Mouse (Mus musculus): ENCODE results near the gene S100a2. TPM values are rescaled to one million over a fixed set of nuclear protein-coding genes. Genes with fewer than 3 reads are reported as not detected.

The S100a2 gene
- polyA plus RNA-seq, 1 experiment from 2014 or later: not detected

GRCm38 (mm10) chr3:90582156-90582555 is 7.9 kb upstream of the S100a2 start:
- no peaks in the 10 kb centered on the region for H3K9me3 ChIP-seq
- H3K4me2 ChIP-seq: no peak overlapping the region
- no peak overlapping the region for H3K27ac ChIP-seq
- no peaks in the 10 kb centered on the region for H3K27me3 ChIP-seq (replicated peaks)
- H3K36me3 ChIP-seq: no peaks in the 10 kb centered on the region
- H3K4me3 ChIP-seq (replicated peaks): no peak overlapping the region
- peaks cover 22% of the 10 kb centered on the region for H3K4me1 ChIP-seq
- H3K9ac ChIP-seq: no peak overlapping the region
- ATAC-seq (ENCODE audit: insufficient read depth, low FRiP score, low read depth): no peak
- 97% methylated on average over 1 of the region's 1 CpGs for WGBS

DNA sequence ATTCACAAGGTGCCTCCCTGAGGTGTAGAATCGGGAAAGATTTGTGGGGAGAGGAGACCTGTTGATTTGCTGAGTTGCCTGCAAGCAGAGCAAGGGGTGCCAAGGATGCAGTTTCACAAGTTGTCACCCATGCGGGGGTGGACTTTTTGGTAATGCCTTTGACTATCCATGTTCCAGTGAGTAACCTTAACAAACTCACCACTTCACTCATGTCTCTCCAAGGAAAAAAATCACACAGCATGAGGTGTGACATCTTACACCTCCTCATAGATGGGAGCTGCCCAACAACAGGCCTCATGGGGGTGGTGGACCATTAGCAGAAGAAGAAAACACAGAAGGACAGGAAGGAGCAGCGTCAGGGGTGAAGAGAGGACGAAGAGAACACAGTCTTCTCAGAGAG is 7.5 kb upstream of the S100a2 start:
- no peak overlapping the region for H3K27ac ChIP-seq
- H3K27me3 ChIP-seq (replicated peaks): no peaks in the 10 kb centered on the region
- peaks cover 26% of the 10 kb centered on the region for H3K4me1 ChIP-seq
- H3K9me3 ChIP-seq: no peaks in the 10 kb centered on the region
- H3K9ac ChIP-seq: no peak overlapping the region
- H3K36me3 ChIP-seq: no peaks in the 10 kb centered on the region
- WGBS: 82% methylated on average over 4 of the region's 4 CpGs
- no peak for ATAC-seq (ENCODE audit: insufficient read depth, low FRiP score, low read depth)
- H3K4me3 ChIP-seq (replicated peaks): no peak overlapping the region
- H3K4me2 ChIP-seq: no peak overlapping the region

DNA sequence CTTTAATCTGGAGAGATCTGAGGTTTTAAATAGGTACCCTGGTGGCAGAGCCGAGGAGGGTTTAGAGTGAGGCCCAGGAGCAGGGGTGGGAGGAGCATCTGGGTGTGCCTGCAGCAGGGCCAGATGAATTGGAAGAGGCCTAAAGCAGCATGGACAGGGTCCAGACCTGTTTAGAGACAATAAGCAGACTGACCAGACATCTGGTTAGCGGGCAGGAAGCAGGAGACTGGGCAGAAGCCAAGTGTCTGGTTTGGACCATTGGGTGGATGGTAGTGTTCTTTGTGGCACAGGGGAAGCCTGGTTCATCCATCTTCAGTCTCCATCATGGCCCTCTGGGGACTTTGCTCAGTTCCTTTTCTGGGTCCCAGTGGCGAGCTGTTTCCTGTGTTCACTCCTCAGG is 6.2 kb upstream of the S100a2 start:
- ATAC-seq (ENCODE audit: insufficient read depth, low FRiP score, low read depth): no peak
- Histone ChIP-seq H3K27ac (no peak overlapping the region; the same call in 1 of the 2 replicates), H3K9me3 (no peaks in the 10 kb centered on the region), H3K9ac (no peak overlapping the region), H3K4me3 (replicated peaks) (no peak overlapping the region), H3K36me3 (no peaks in the 10 kb centered on the region), H3K27me3 (replicated peaks) (no peaks in the 10 kb centered on the region), H3K4me2 (no peak overlapping the region), H3K4me1 (peaks cover 33% of the 10 kb centered on the region)
- 40% methylated on average over 3 of the region's 3 CpGs for WGBS

GRCm38 (mm10) chr3:90585595-90585994 is 4.5 kb upstream of the S100a2 start:
- peak overlapping the region; percentile 89 for H3K27ac ChIP-seq
- no peak overlapping the region for H3K4me2 ChIP-seq
- H3K4me1 ChIP-seq: peaks cover 33% of the 10 kb centered on the region
- no peaks in the 10 kb centered on the region for H3K36me3 ChIP-seq
- ATAC-seq (ENCODE audit: insufficient read depth, low FRiP score, low read depth): peak; percentile 36; the same call in 1 of the 2 replicates
- H3K9me3 ChIP-seq: no peaks in the 10 kb centered on the region
- H3K4me3 ChIP-seq (replicated peaks): no peak overlapping the region
- H3K9ac ChIP-seq: no peak overlapping the region
- H3K27me3 ChIP-seq (replicated peaks): no peaks in the 10 kb centered on the region
- WGBS: 30% methylated on average over 5 of the region's 5 CpGs

DNA sequence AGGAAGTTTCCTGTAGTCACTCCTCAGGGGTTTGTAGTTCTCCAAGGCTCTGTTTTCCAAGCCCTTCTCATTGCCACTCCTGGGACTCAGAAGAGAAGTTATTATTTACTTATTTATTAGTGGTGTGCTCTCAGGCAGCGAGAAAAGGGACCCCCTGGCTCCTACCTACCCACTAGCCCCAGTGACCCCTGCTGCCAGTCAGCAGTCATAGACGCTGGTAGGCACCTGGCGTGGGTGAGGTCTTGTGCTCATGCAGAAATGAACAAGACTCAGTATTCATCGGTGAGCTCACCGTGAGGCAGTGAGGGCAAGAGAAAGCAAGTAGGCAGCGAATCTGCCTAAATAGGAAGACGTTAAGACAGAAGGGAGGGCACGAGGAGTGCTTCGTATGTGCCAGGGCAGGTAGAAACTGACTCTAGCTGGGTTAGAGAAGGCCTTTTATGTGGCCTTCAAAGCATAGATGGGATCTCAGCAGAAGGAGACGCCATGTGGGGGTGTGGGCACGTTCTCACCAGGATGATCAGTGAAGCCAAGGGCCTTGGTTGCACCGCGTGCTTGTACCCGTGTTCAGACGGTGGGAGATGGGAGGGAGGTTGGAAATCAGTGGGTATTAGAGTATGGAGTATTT is 3.9 kb upstream of the S100a2 start:
- ATAC-seq (ENCODE audit: insufficient read depth, low FRiP score, low read depth): no peak
- WGBS: 78% methylated on average over 15 of the region's 15 CpGs
- no peaks in the 10 kb centered on the region for H3K9me3 ChIP-seq
- peak overlapping the region; percentile 89 for H3K27ac ChIP-seq
- no peak overlapping the region for H3K4me3 ChIP-seq (replicated peaks)
- no peaks in the 10 kb centered on the region for H3K36me3 ChIP-seq
- no peaks in the 10 kb centered on the region for H3K27me3 ChIP-seq (replicated peaks)
- H3K9ac ChIP-seq: no peak overlapping the region
- peaks cover 33% of the 10 kb centered on the region for H3K4me1 ChIP-seq
- no peak overlapping the region for H3K4me2 ChIP-seq

GRCm38 (mm10) chr3:90586906-90587305 is 3.1 kb upstream of the S100a2 start:
- H3K36me3 ChIP-seq: no peaks in the 10 kb centered on the region
- H3K27me3 ChIP-seq (replicated peaks): no peaks in the 10 kb centered on the region
- WGBS: 45% methylated on average over 10 of the region's 10 CpGs
- H3K9ac ChIP-seq: no peak overlapping the region
- peak overlapping the region; percentile 89 for H3K27ac ChIP-seq
- ATAC-seq (ENCODE audit: insufficient read depth, low FRiP score, low read depth): peak; percentile 83
- no peaks in the 10 kb centered on the region for H3K9me3 ChIP-seq
- H3K4me1 ChIP-seq: peaks cover 33% of the 10 kb centered on the region
- H3K4me2 ChIP-seq: peak overlapping the region; percentile 13; the same call in 1 of the 2 replicates
- no peak overlapping the region for H3K4me3 ChIP-seq (replicated peaks)

GRCm38 (mm10) chr3:90587361-90588101 is 2.5 kb upstream of the S100a2 start:
- ATAC-seq (ENCODE audit: insufficient read depth, low FRiP score, low read depth): no peak
- Histone ChIP-seq H3K36me3 (no peaks in the 10 kb centered on the region), H3K27me3 (replicated peaks) (no peaks in the 10 kb centered on the region), H3K27ac (peak overlapping the region; percentile 89), H3K4me3 (replicated peaks) (no peak overlapping the region), H3K4me1 (peaks cover 33% of the 10 kb centered on the region), H3K4me2 (peak overlapping the region; percentile 13; the same call in 1 of the 2 replicates), H3K9me3 (no peaks in the 10 kb centered on the region), H3K9ac (no peak overlapping the region)
- 85% methylated on average over 14 of the region's 14 CpGs for WGBS

DNA sequence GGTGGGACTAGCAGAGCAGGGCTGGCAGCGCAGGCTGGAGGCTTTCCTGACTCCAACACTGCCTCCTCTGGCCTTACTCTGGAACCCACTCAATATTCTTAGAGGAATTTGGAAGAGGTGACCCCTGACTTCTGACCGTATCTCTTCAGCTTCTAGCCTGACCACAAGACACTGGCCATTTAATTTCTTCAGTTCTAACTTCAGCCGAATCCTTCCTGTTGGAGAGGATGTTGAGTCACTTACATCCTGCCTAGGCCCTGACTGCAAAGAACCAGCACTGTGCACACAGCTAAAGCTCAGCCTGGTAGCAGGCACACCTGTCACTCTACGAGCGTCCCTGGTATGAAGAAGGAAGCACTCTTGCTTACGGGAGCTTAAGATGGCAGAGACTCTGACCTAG is 657 bp upstream of the S100a2 start:
- H3K4me3 ChIP-seq (replicated peaks): no peak overlapping the region
- H3K27me3 ChIP-seq (replicated peaks): no peaks in the 10 kb centered on the region
- 71% methylated on average over 6 of the region's 6 CpGs for whole genome bisulfite sequencing
- H3K4me1 ChIP-seq: peaks cover 25% of the 10 kb centered on the region
- H3K9me3 ChIP-seq: no peaks in the 10 kb centered on the region
- no peak for ATAC-seq (ENCODE audit: insufficient read depth, low FRiP score, low read depth)
- no peak overlapping the region for H3K4me2 ChIP-seq
- H3K36me3 ChIP-seq: no peaks in the 10 kb centered on the region
- peak overlapping the region; percentile 57; the same call in 1 of the 2 replicates for H3K27ac ChIP-seq
- no peak overlapping the region for H3K9ac ChIP-seq

DNA sequence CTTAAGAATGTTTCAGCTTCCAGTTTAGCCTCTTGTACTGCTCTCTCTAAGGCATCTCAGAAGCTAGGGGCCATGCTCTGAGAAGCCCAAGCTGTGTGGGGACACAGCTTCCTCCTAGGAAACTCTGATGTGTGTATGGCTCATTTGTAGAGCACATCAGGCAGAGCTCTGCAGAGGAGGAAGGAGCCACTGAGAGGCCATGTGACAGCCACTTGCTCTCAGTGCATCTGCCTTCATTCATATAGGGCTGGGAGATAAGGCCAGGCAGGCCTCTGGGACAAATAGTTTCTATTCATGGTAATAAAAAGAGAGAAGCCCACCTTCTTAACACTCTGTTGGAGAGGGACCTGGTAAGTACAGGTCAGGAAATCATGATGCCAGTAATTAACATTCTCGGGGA is 4.4 kb downstream of the S100a2 start:
- no peak overlapping the region for H3K4me3 ChIP-seq (replicated peaks)
- H3K9me3 ChIP-seq: no peaks in the 10 kb centered on the region
- H3K27me3 ChIP-seq (replicated peaks): no peaks in the 10 kb centered on the region
- no peak overlapping the region for H3K9ac ChIP-seq
- ATAC-seq (ENCODE audit: insufficient read depth, low FRiP score, low read depth): no peak
- H3K4me1 ChIP-seq: no peaks in the 10 kb centered on the region
- H3K27ac ChIP-seq: no peak overlapping the region
- 71% methylated on average over 1 of the region's 1 CpGs for WGBS
- H3K36me3 ChIP-seq: no peaks in the 10 kb centered on the region
- no peak overlapping the region for H3K4me2 ChIP-seq

DNA sequence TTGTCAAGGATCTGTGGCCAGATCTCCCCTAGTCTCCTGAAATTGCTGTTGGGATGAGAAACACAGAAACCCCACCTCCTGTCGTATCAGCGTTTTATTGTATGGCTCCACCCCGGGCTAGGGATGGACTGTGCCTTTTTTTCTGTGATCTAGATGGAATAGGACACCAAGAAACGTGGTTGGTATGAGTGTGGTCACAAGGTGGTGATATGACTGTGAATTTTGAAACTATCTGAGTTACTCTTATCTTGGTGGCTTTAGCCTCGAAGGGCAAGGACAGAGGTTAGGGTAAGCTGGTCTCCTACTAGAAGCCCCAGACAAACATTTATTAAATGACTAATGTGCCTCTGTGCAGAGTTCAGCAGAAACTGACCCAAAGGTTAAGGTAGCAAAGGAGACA is 5.5 kb downstream of the S100a2 start:
- no peak overlapping the region for H3K4me2 ChIP-seq
- H3K4me3 ChIP-seq (replicated peaks): no peak overlapping the region
- 54% methylated on average over 5 of the region's 5 CpGs for WGBS
- no peaks in the 10 kb centered on the region for H3K36me3 ChIP-seq
- ATAC-seq (ENCODE audit: insufficient read depth, low FRiP score, low read depth): no peak
- no peaks in the 10 kb centered on the region for H3K9me3 ChIP-seq
- H3K4me1 ChIP-seq: no peaks in the 10 kb centered on the region
- no peak overlapping the region for H3K27ac ChIP-seq
- H3K27me3 ChIP-seq (replicated peaks): no peaks in the 10 kb centered on the region
- no peak overlapping the region for H3K9ac ChIP-seq

GRCm38 (mm10) chr3:90596810-90597209 is 6.8 kb downstream of the S100a2 start:
- Histone ChIP-seq H3K27ac (no peak overlapping the region), H3K36me3 (no peaks in the 10 kb centered on the region), H3K9me3 (no peaks in the 10 kb centered on the region), H3K27me3 (replicated peaks) (no peaks in the 10 kb centered on the region), H3K9ac (no peak overlapping the region), H3K4me1 (no peaks in the 10 kb centered on the region), H3K4me3 (replicated peaks) (no peak overlapping the region), H3K4me2 (no peak overlapping the region)
- ATAC-seq (ENCODE audit: insufficient read depth, low FRiP score, low read depth): no peak
- 94% methylated on average over 6 of the region's 6 CpGs for WGBS

- ATAC-seq (ENCODE audit: insufficient read depth, low FRiP score, low read depth): no peak
- 31% methylated on average over 6 of the region's 6 CpGs for WGBS
Measured at GRCm38 (mm10) chr3:90597736-90598135, 7.7 kb downstream of the S100a2 start.

More at GRCm38 (mm10) chr3:90597736-90598135, 7.7 kb downstream of the S100a2 start:
- Histone ChIP-seq H3K4me3 (replicated peaks) (no peak overlapping the region), H3K4me2 (no peak overlapping the region), H3K27me3 (replicated peaks) (no peaks in the 10 kb centered on the region), H3K36me3 (no peaks in the 10 kb centered on the region), H3K9ac (no peak overlapping the region), H3K9me3 (no peaks in the 10 kb centered on the region), H3K4me1 (no peaks in the 10 kb centered on the region), H3K27ac (no peak overlapping the region)

Measured in stomach, embryonic 15.5 days (tissue).